Mouse (Mus musculus): Measurements from ENCODE around the gene Mast3. TPM values are rescaled to one million over a fixed set of nuclear protein-coding genes. Genes with fewer than 3 reads are reported as not detected.
A peak's percentile ranks its signal among the peaks of the same experiment; 100 is the strongest.

The Mast3 gene
- total and polyA plus RNA-seq, 2 experiments from 2014 or later: 24.0 to 33.2 TPM

DNA sequence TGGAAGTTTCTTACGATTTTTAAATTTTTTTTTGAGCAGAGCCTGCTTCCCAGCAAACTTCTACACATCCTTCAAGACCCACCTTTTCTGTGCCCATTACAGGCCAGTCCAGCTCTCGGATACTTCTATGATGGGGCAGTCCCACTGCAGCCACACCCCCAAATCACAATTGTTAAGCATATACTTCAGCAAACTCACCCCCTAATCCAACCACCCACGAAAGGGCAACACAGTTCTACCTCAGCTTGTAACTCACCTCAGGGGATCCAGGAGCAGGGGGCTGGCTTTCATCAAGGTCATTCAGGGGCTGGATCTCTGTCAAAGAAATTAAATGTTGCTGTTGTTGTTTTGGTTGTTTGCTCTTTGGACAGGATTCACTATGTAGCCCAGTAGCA, 17.8 kb downstream of the Mast3 start:
- Histone ChIP-seq H3K4me3 (ENCODE audit: low read depth, low read length) (no peak overlapping the region), H3K27ac (ENCODE audit: low read depth, low read length) (no peak overlapping the region), H3K27me3 (ENCODE audit: insufficient read depth, low read length) (no peaks in the 10 kb centered on the region), H3K4me1 (ENCODE audit: insufficient read depth, low read length) (peaks cover 13% of the 10 kb centered on the region), H3K36me3 (ENCODE audit: insufficient read depth, low read length) (peaks cover 51% of the 10 kb centered on the region), H3K9ac (replicated peaks; ENCODE audit: low read length, poor library complexity, severe bottlenecking) (no peak overlapping the region), H3K9me3 (ENCODE audit: low read length) (no peaks in the 10 kb centered on the region), H3K4me2 (ENCODE audit: low read depth, low read length, poor library complexity, severe bottlenecking) (no peak overlapping the region)
- ATAC-seq (ENCODE audit: low FRiP score) (no peak), DNase-seq (ENCODE audit: low spot score) (no peak)
- WGBS: 90% methylated on average over 3 of the region's 3 CpGs
- TF ChIP-seq CTCF (IDR thresholded peaks at IDR 0.05): no peak

DNA sequence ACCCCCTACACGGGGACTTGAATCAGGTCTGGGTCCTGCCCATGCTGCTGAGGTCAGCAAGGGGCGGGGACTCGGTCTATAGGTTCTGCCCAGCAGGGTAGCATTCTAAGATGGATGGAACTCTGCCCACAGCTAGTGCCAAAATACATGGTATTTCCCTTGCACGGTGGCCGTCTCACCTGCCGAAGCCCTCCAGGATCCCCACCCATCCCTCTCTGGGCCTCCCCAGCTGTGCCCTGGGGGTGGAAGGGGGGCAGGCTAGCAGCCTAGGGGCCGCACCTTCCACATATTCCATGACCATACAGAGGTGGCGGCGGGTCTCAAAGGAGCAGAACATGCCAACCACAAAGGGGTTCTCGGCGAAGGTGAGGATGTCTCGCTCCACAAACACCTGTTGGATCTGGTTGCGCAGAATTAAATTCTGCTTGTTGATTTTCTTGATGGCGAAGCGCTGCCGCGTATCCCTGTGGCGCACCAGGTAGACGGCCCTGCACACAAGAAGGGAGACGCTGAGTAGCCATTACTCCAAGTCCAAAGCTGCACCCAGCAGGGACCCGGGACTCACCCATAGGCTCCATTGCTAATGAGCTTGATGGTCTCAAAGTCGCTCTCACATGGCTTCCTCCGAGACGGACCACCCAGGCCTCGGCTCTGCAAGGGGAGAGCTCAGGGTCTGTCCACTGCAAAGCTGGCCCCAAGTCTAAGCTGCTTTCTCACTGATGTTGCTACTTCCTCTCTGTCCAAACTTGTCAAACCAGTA, 18.4 kb downstream of the Mast3 start:
- H3K4me3 ChIP-seq (ENCODE audit: low read depth, low read length): no peak overlapping the region

DNA sequence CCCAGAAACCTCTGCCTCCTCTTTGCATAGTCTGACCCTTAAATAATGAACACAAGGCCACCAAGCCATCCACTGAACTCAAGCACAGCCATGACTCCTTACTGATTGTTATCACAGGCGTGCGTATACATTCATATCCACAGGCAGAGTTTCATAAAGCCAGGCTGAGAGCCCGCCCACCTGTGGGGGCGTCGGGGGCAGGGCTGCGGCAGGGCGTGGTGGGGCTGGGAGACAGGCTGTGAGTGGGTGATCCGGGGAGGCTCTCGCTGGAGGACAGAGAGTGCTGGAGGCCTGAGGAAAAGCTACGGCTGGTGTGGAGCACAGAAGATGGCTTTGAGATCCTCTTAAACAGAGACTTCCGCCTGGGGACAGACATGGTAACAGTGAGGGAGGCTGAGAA, 24.8 kb downstream of the Mast3 start:
- H3K4me1 ChIP-seq (ENCODE audit: insufficient read depth, low read length): peaks cover 15% of the 10 kb centered on the region
- no peak overlapping the region for H3K9ac ChIP-seq (replicated peaks; ENCODE audit: low read length, poor library complexity, severe bottlenecking)
- H3K27ac ChIP-seq (ENCODE audit: low read depth, low read length): no peak overlapping the region
- ATAC-seq (ENCODE audit: low FRiP score) (no peak), DNase-seq (ENCODE audit: low spot score) (no peak)
- no peak for TF ChIP-seq CTCF (IDR thresholded peaks at IDR 0.05)
- no peaks in the 10 kb centered on the region for H3K9me3 ChIP-seq (ENCODE audit: low read length)
- no peaks in the 10 kb centered on the region for H3K27me3 ChIP-seq (ENCODE audit: insufficient read depth, low read length)
- no peak overlapping the region for H3K4me2 ChIP-seq (ENCODE audit: low read depth, low read length, poor library complexity, severe bottlenecking)
- 90% methylated on average over 11 of the region's 11 CpGs for WGBS
- no peak overlapping the region for H3K4me3 ChIP-seq (ENCODE audit: low read depth, low read length)
- peaks cover 56% of the 10 kb centered on the region for H3K36me3 ChIP-seq (ENCODE audit: insufficient read depth, low read length)

More for the DNA sequence above, 18.4 kb downstream of the Mast3 start:
- no peaks in the 10 kb centered on the region for H3K27me3 ChIP-seq (ENCODE audit: insufficient read depth, low read length)
- no peak for DNase-seq (ENCODE audit: low spot score)
- WGBS: 91% methylated on average over 25 of the region's 25 CpGs
- ATAC-seq (ENCODE audit: low FRiP score): no peak
- H3K9ac ChIP-seq (replicated peaks; ENCODE audit: low read length, poor library complexity, severe bottlenecking): no peak overlapping the region
- H3K9me3 ChIP-seq (ENCODE audit: low read length): no peaks in the 10 kb centered on the region
- no peak overlapping the region for H3K4me2 ChIP-seq (ENCODE audit: low read depth, low read length, poor library complexity, severe bottlenecking)
- peaks cover 55% of the 10 kb centered on the region for H3K36me3 ChIP-seq (ENCODE audit: insufficient read depth, low read length)
- no peak overlapping the region for H3K27ac ChIP-seq (ENCODE audit: low read depth, low read length)
- peaks cover 7% of the 10 kb centered on the region for H3K4me1 ChIP-seq (ENCODE audit: insufficient read depth, low read length)
- TF ChIP-seq CTCF (IDR thresholded peaks at IDR 0.05): no peak

DNA sequence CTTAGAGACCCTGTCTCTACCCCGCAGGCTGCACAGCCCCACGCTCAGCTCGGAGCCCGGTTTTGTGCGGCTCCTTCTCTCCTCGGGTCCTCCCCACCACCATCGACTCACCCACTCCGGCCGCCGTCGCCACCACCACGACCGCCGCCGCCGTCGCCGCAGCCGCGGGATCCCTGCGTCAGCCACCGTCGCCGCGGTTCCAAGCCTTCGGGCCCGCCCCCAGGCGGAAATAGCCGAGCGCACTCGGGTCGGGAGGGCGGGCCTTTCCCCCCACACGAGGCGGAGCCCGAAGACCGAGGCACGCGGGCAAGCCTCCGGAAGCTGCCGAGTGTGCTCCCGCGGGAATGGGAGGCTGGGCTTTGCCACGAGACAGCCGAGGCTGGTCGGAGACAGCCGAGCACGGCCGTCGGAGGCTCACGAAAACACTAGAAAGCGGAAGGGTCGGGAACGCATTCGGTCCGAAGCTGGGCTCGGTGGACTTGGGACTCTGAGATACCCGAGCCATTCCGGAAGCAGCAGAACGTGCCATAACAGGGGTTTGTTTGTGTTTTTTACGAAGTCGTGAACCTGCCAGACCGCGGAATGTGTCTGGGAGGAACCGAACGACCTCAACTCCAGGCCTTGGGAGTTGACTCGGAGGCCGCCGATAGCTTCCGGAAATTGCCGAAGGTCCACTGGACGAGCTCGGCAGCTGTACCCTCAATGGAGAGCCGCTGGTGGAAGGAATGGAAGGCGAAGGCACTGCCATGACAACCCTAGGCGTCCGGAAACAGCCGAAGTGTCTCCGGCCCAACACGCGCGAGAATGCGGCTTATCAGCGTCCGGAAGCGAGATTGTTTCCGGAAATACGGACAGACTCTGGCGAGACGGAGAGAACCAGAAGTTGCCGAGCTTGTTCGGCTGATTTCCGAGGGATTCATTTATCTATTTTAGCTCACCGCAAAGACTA, 28.1 kb downstream of the Mast3 start, which contains the start of gene Pik3r2:
Gene Pik3r2 (minus strand): TSS at position 218 of the 949 bp plus-strand sequence.
- peaks cover 19% of the 10 kb centered on the region for H3K4me1 ChIP-seq (ENCODE audit: insufficient read depth, low read length)
- peak within 1 kb of the TSS; percentile 97 for H3K9ac ChIP-seq (replicated peaks; ENCODE audit: low read length, poor library complexity, severe bottlenecking)
- ATAC-seq (ENCODE audit: low FRiP score) (peak; percentile 95), DNase-seq (ENCODE audit: low spot score) (peak; percentile 100)
- WGBS: under 1% methylated on average over 84 of the region's 94 CpGs
- H3K27ac ChIP-seq (ENCODE audit: low read depth, low read length): peak within 1 kb of the TSS; percentile 94
- peak within 1 kb of the TSS; percentile 77 for H3K4me3 ChIP-seq (ENCODE audit: low read depth, low read length)
- no peaks in the 10 kb centered on the region for H3K27me3 ChIP-seq (ENCODE audit: insufficient read depth, low read length)
- no peaks in the 10 kb centered on the region for H3K9me3 ChIP-seq (ENCODE audit: low read length)
- peaks cover 64% of the 10 kb centered on the region for H3K36me3 ChIP-seq (ENCODE audit: insufficient read depth, low read length)
- TF ChIP-seq CTCF (IDR thresholded peaks at IDR 0.05): no peak
- H3K4me2 ChIP-seq (ENCODE audit: low read depth, low read length, poor library complexity, severe bottlenecking): peak within 1 kb of the TSS; percentile 84

GRCm38 (mm10) chr8:70775851-70776495, 28.9 kb downstream of the Mast3 start:
- WGBS: 3% methylated on average over 28 of the region's 34 CpGs
- peak overlapping the region; percentile 77 for H3K4me3 ChIP-seq (ENCODE audit: low read depth, low read length)
- peaks cover 64% of the 10 kb centered on the region for H3K36me3 ChIP-seq (ENCODE audit: insufficient read depth, low read length)
- ATAC-seq (ENCODE audit: low FRiP score): no peak; the same call in 1 of the 2 replicates
- H3K4me2 ChIP-seq (ENCODE audit: low read depth, low read length, poor library complexity, severe bottlenecking): peak overlapping the region; percentile 84
- H3K27ac ChIP-seq (ENCODE audit: low read depth, low read length): peak overlapping the region; percentile 94
- H3K9ac ChIP-seq (replicated peaks; ENCODE audit: low read length, poor library complexity, severe bottlenecking): peak overlapping the region; percentile 97
- peak; percentile 27 for DNase-seq (ENCODE audit: low spot score)
- no peaks in the 10 kb centered on the region for H3K27me3 ChIP-seq (ENCODE audit: insufficient read depth, low read length)
- TF ChIP-seq CTCF (IDR thresholded peaks at IDR 0.05): no peak
- peaks cover 19% of the 10 kb centered on the region for H3K4me1 ChIP-seq (ENCODE audit: insufficient read depth, low read length)
- no peaks in the 10 kb centered on the region for H3K9me3 ChIP-seq (ENCODE audit: low read length)
